Comparison of ENCODE assay signal across 11 mouse cellular contexts in genomic region chr3:95232771-95233170, GRCm38 (mm10). TPM values are rescaled to one million over a fixed set of nuclear protein-coding genes. Genes with fewer than 3 reads are reported as not detected.
DNase-seq lines count a peak whose midpoint lies in the region; ATAC-seq and TF ChIP-seq lines count a peak whose summit lies in the region.
"Had no signal": no experiment of that assay in that cellular context is flagged by ENCODE, and none has a peak within 500 bp of the region (broad histone marks: within the 10 kb centered on the region; RNA-seq: fewer than 3 reads in every experiment).

No protein-coding gene starts in this region.

- no peak for ATAC-seq in intestine, postnatal 0 days
- no peak for ATAC-seq in stomach, embryonic 16.5 days (ENCODE audit: insufficient read depth, low FRiP score)
- no peak for ATAC-seq in forebrain, embryonic 12.5 days (ENCODE audit: low FRiP score)
- ATAC-seq in megakaryocyte, adult 5-6 weeks (ENCODE audit: poor library complexity, severe bottlenecking): no peak

- H3K9ac ChIP-seq in intestine, postnatal 0 days (ENCODE audit: low read depth, low read length): no peak overlapping the region
- H3K9ac ChIP-seq in stomach, embryonic 16.5 days (ENCODE audit: low read length): no peak overlapping the region
- H3K9ac ChIP-seq in forebrain, embryonic 12.5 days: no peak overlapping the region

- H3K4me2 ChIP-seq in intestine, postnatal 0 days (replicated peaks; ENCODE audit: low read depth): no peak overlapping the region
- H3K4me2 ChIP-seq in stomach, embryonic 16.5 days (ENCODE audit: low read depth, low read length): no peak overlapping the region
- no peak overlapping the region for H3K4me2 ChIP-seq in forebrain, embryonic 12.5 days

- peaks cover 9% of the 10 kb centered on the region for H3K4me1 ChIP-seq in intestine, postnatal 0 days (replicated peaks; ENCODE audit: control insufficient read depth, insufficient read depth, low read length)
- H3K4me1 ChIP-seq in stomach, embryonic 16.5 days (ENCODE audit: control insufficient read depth, insufficient read depth, low read length): peaks cover 28% of the 10 kb centered on the region
- H3K4me1 ChIP-seq in forebrain, embryonic 12.5 days: peaks cover 25% of the 10 kb centered on the region

- DNase-seq in ovary, postnatal 36 days (ENCODE audit: low spot score): peak; percentile 53
- DNase-seq in ovary, postnatal 10 days (ENCODE audit: low spot score): no peak
- DNase-seq in R1 (ENCODE audit: low read depth, low spot score): peak; percentile 81
- DNase-seq: heart, adult 18-20 months; layer of hippocampus, postnatal 36 days; thymus, postnatal 4 days had no signal

- H3K27me3 ChIP-seq in intestine, postnatal 0 days (replicated peaks; ENCODE audit: control insufficient read depth, insufficient read depth, low read length): no peaks in the 10 kb centered on the region
- H3K27me3 ChIP-seq in stomach, embryonic 16.5 days (ENCODE audit: control insufficient read depth, insufficient read depth, low read length): no peaks in the 10 kb centered on the region
- no peaks in the 10 kb centered on the region for H3K27me3 ChIP-seq in forebrain, embryonic 12.5 days

- no peak overlapping the region for H3K4me3 ChIP-seq in intestine, postnatal 0 days (ENCODE audit: low read depth, low read length)
- H3K4me3 ChIP-seq in stomach, embryonic 16.5 days (replicated peaks; ENCODE audit: low read length): no peak overlapping the region
- H3K4me3 ChIP-seq in forebrain, embryonic 12.5 days (replicated peaks): no peak overlapping the region
- H3K4me3 ChIP-seq: midbrain, embryonic 10.5 days had no signal

- WGBS in intestine, postnatal 0 days: 54% methylated on average over 7 of the region's 7 CpGs
- 67% methylated on average over 7 of the region's 7 CpGs for WGBS in stomach, embryonic 16.5 days
- WGBS in forebrain, embryonic 12.5 days: 91% methylated on average over 7 of the region's 7 CpGs

- H3K27ac ChIP-seq in intestine, postnatal 0 days (ENCODE audit: low read depth, low read length): peak overlapping the region; percentile 50; the same call in 1 of the 2 replicates
- H3K27ac ChIP-seq in stomach, embryonic 16.5 days (ENCODE audit: low read length): peak overlapping the region; percentile 15; the same call in 1 of the 2 replicates
- no peak overlapping the region for H3K27ac ChIP-seq in forebrain, embryonic 12.5 days
- H3K27ac ChIP-seq: midbrain, embryonic 10.5 days had no signal

- TF ChIP-seq CTCF in intestine, postnatal 0 days (IDR thresholded peaks at IDR 0.05; ENCODE audit: low read depth): no peak

- H3K9me3 ChIP-seq in intestine, postnatal 0 days (ENCODE audit: control insufficient read depth): no peaks in the 10 kb centered on the region
- H3K9me3 ChIP-seq in stomach, embryonic 16.5 days (replicated peaks; ENCODE audit: control insufficient read depth, low read length): no peaks in the 10 kb centered on the region
- H3K9me3 ChIP-seq in forebrain, embryonic 12.5 days: no peaks in the 10 kb centered on the region
- H3K9me3 ChIP-seq: midbrain, embryonic 10.5 days had no signal

- H3K36me3 ChIP-seq in intestine, postnatal 0 days (ENCODE audit: control insufficient read depth, insufficient read depth): peaks cover 58% of the 10 kb centered on the region
- H3K36me3 ChIP-seq in stomach, embryonic 16.5 days (ENCODE audit: control insufficient read depth, insufficient read depth, low read length): peaks cover 42% of the 10 kb centered on the region
- peaks cover 61% of the 10 kb centered on the region for H3K36me3 ChIP-seq in forebrain, embryonic 12.5 days (replicated peaks)

RNA-seq across cellular contexts. Expression of gene Mllt11, which starts 0.8 kb away (rescaled TPM):
- polyA plus RNA-seq in intestine, postnatal 0 days (2015; fragmentation: Nextera tagmentation; extraction: Ambion mirVana): 10.1 and 10.6 TPM in 2 replicates
- polyA plus RNA-seq in stomach, embryonic 16.5 days (2015; fragmentation: Nextera tagmentation; extraction: Ambion mirVana): 16.2 and 16.6 TPM in 2 replicates
- 96.2 and 98.8 TPM in 2 replicates for polyA plus RNA-seq in forebrain, embryonic 12.5 days (2016; fragmentation: Nextera tagmentation; extraction: Ambion mirVana)
- 3.3 and 6.1 TPM in 2 replicates for total RNA-seq in megakaryocyte, adult 5-6 weeks (2015)
- 2.8 and 7.3 TPM in 2 replicates for total RNA-seq in megakaryocyte, adult 5-6 weeks (2017)

RNA-seq across cellular contexts. Expression of gene Cdc42se1, which starts 4.2 kb away (rescaled TPM):
- polyA plus RNA-seq in intestine, postnatal 0 days (2015; fragmentation: Nextera tagmentation; extraction: Ambion mirVana): 59.4 and 64.9 TPM in 2 replicates
- polyA plus RNA-seq in stomach, embryonic 16.5 days (2015; fragmentation: Nextera tagmentation; extraction: Ambion mirVana): 105 and 118 TPM in 2 replicates
- polyA plus RNA-seq in forebrain, embryonic 12.5 days (2016; fragmentation: Nextera tagmentation; extraction: Ambion mirVana): 105 and 110 TPM in 2 replicates
- 131 and 142 TPM in 2 replicates for total RNA-seq in megakaryocyte, adult 5-6 weeks (2015)
- 151 TPM in 2 replicates for total RNA-seq in megakaryocyte, adult 5-6 weeks (2017)

RNA-seq across cellular contexts. Expression of gene Gm128, which starts 8.6 kb away (rescaled TPM):
- polyA plus RNA-seq in intestine, postnatal 0 days (2015; fragmentation: Nextera tagmentation; extraction: Ambion mirVana): 0.14 and 0.16 TPM in 2 replicates
- polyA plus RNA-seq in stomach, embryonic 16.5 days (2015; fragmentation: Nextera tagmentation; extraction: Ambion mirVana): 0.25 and 0.52 TPM in 2 replicates
- polyA plus RNA-seq in forebrain, embryonic 12.5 days (2016; fragmentation: Nextera tagmentation; extraction: Ambion mirVana): 0.12 and 0.31 TPM in 2 replicates
- 0.16 and 0.21 TPM in 2 replicates for total RNA-seq in megakaryocyte, adult 5-6 weeks (2015)
- not detected in 2 replicates for total RNA-seq in megakaryocyte, adult 5-6 weeks (2017)
- total RNA-seq: heart, adult 18-20 months had no signal

RNA-seq across cellular contexts. Expression of gene Gabpb2, which starts 15.1 kb away (rescaled TPM):
- polyA plus RNA-seq in intestine, postnatal 0 days (2015; fragmentation: Nextera tagmentation; extraction: Ambion mirVana): 3.1 and 4.6 TPM in 2 replicates
- 10.9 and 11.5 TPM in 2 replicates for polyA plus RNA-seq in stomach, embryonic 16.5 days (2015; fragmentation: Nextera tagmentation; extraction: Ambion mirVana)
- polyA plus RNA-seq in forebrain, embryonic 12.5 days (2016; fragmentation: Nextera tagmentation; extraction: Ambion mirVana): 12.2 and 12.5 TPM in 2 replicates
- 37.6 and 39.3 TPM in 2 replicates for total RNA-seq in megakaryocyte, adult 5-6 weeks (2015)
- total RNA-seq in megakaryocyte, adult 5-6 weeks (2017): 64.2 and 73.3 TPM in 2 replicates

RNA-seq across cellular contexts. Expression of gene Bnipl, which starts 18.2 kb away (rescaled TPM):
- not detected in 2 replicates for polyA plus RNA-seq in intestine, postnatal 0 days (2015; fragmentation: Nextera tagmentation; extraction: Ambion mirVana)
- 9.2 and 11.6 TPM in 2 replicates for polyA plus RNA-seq in stomach, embryonic 16.5 days (2015; fragmentation: Nextera tagmentation; extraction: Ambion mirVana)
- 0.42 and 0.63 TPM in 2 replicates for polyA plus RNA-seq in forebrain, embryonic 12.5 days (2016; fragmentation: Nextera tagmentation; extraction: Ambion mirVana)
- total RNA-seq in megakaryocyte, adult 5-6 weeks (2015): not detected in 2 replicates
- total RNA-seq in megakaryocyte, adult 5-6 weeks (2017): not detected in 2 replicates
- total RNA-seq: heart, adult 18-20 months had no signal
